Mouse (Mus musculus): ENCODE measurements around the gene Akap13. TPM values are rescaled to one million over a fixed set of nuclear protein-coding genes. Genes with fewer than 3 reads are reported as not detected.
"Not testable (repeated sequence)": the region's sequence is repeated elsewhere in the genome, so short reads cannot be mapped to it uniquely, and the experiment has no call there.

Akap13 gene
- polyA plus RNA-seq, 2 experiments from 2014 or later: 266 to 304 TPM

DNA sequence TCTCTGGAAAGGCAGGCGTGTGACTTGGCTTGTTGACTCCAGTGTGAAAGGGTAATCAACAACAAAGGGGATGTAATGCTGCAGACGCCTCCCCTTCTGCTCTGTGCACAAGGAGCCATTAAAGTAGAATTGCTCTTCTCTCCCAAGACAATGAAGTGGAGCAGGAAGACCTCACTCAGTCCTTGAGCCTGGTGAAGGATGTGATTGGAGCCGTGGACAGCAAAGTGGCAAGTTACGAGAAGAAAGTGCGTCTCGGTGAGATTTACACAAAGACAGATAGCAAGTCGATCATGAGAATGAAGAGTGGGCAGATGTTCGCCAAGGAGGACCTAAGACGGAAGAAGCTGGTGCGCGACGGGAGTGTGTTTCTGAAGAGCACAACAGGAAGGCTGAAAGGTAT lies 274.9 kb downstream of the Akap13 start:
- ATAC-seq: no peak

DNA sequence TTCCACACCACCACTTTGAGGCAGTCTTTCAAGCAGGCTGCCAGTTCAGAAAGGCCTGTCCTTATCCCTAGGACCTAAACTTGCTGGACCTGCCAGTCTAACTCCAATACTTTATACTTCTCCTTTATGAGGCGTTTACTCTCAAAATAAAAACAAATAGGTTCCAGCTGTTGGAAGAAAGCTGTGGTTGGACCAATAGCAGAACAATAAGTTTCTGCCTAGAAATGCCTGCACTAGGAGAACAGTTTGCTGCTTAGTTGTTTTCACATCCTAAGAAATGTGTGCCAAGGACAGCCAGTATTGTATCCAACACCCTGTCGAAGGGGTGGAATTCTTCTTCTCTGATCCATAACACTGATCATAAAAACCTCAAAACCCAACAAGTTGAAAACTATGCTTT lies 276.6 kb downstream of the Akap13 start:
- ATAC-seq: no peak

DNA sequence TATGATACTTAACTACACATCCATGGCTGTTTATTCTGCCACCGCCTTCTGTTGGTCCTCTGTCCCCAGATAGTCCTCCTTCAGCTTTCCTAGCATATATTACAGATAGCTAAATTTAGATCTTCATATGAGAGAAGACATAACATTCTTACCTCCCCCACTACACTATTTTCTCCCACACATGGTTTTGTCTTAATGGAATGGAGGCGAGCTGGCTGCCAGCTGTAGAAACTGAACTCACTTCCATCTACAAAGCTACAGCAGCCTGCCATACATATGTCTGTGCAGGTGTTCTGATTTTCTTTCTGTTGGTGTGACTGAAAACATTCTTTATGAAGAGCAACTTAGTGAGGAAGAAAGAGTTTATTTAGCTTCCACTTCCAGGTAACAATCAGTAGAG lies 277.8 kb downstream of the Akap13 start:
- no peak for ATAC-seq

DNA sequence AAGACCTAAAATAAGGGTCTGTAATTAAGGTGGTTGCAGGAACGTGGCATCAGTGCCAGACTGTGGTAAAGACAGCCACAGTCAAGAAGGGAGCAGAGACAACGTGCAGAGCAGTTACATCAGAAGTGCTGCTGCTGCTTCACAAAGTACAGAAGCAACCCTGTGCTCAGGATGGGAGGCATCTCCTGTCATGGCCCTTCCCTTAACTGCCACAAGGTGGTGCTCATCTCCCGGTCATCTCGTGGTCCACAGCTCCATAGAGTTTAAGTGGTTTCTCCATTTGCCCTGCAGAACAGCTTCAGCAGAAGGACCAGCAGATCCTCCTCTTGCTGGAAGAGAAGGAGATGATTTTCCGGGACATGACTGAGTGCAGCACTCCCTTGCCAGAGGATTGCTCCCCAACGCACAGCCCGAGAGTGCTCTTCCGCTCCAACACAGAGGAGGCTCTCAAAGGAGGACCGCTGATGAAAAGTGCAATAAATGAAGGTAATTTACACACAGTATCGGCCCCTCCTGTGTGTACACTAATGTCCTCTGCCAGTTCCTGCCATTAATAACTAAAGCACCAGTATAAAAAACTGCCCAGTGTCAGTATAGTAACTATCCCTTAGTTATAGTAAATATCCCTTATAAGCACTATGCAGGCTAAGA lies 283.9 kb downstream of the Akap13 start:
- peak; percentile 84 for ATAC-seq

DNA sequence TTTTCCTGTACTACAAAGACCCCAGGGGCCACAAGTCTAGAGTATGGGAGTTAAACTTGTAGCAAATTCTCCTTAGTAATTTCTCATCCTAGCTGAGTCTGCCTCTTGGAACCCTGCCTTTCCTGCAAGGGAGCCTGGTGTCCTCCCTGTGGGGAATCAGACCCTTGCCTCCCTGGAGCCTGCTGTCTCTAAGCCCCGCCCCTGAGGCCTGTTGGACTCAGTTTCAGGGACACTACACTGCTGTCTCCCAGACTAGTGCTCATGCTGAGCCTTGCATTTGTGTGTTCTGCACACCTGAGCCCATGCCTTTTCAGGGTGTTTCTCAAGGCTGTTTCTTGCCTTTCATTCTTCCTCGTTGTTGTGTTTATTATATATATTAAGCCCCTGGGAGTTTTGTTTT lies 289.2 kb downstream of the Akap13 start:
- no peak for ATAC-seq

DNA sequence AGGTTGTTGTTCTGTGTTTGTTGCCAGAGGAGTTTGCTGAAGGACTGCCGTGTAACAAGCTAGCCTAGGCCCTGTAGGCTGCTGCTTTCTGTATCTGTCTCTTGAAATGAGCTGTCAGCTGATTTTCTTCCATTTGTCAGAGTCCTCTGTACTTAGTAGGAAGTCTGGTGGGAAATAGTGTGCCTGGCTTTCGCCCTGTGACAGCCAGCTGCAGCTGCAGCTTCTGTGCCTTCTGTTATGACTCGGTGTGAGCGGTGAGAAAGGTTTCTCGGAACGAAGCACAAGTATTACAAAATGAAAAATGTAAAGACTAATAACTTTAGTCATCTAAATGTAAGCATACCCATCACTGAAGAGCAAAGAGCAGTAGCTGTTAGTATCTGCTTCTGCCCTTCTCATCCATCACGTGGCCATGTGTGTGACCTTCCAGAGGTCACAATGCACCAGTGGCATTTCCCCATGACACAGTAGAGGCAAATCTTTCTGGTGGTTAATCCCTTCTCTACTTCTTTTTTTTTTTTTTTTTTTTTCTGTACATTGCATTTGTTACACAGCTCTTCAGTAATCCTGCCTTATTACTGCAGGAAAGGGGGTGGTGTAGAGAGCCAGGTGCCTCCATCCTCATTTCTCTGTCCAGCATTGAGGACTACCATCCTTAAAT lies 289.8 kb downstream of the Akap13 start:
- peak; percentile 16 for ATAC-seq

DNA sequence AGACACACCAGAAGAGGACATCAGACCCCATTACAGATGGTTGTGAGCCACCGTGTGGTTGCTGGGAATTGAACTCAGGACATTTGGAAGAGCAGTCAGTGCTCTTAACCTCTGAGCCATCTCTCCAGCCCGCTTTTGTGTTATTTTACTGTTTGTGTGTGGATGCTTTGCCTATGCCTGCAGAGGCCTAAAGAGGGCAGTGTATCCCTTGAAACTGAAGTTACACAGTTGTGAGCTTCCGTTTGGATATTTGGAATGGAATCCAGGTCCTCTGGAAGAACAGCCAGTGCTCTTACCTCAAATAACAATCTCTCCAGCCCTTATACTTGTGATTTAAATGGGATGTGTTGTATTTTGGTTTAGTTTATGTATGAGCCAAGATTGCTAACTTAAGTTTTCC lies 290.6 kb downstream of the Akap13 start:
- not testable (repeated sequence) for ATAC-seq

DNA sequence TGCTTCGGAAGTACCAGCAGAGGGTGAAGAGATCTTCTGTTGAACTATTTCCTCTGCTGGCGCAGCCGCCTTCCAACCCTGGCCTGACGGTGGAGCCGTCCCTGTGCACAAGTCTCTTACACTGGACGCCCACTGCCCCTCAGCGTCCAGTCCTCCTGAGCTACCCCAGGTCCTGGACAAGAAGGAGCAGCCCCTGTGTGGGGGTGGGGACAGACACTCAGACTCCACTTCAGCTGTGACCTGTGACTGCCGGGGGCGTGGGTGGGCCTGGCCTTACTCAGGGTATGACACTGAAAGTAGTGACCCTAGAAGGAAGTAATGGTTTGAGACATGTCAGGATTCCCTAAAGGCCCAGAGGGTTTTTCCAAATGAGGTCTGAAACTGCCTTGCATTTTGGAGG lies 295.2 kb downstream of the Akap13 start:
- ATAC-seq: no peak

DNA sequence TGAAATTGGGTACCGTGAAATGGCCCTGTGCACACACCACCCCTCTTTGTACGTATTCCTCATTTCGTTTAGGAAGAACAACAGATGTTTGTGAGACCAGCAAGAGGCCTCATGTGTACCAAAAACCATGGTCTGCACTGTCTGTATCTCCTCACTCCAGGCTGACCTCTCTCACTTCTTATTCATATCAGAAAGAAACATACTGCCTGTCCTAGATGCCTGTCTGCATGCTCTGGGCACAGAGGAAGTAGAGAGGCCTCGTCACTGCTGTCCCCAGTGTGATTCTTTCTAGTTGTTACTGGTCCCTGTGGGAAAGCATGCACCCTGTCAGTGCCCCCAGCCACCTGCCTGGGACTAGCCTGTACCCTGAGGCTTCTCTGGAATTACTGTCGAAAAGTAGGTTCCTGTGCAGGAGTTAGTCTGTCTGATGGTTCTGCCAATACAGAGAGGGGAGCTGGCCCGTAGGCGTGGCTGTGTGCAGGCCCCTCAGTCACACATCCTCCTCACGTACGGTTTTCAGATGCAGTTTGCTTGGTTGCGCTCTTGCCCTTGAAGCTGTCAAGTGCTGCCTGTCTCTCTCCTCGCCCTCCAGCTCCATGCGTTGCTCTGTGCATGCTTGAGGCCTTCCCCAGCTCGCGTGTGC lies 295.9 kb downstream of the Akap13 start:
- ATAC-seq: no peak

DNA sequence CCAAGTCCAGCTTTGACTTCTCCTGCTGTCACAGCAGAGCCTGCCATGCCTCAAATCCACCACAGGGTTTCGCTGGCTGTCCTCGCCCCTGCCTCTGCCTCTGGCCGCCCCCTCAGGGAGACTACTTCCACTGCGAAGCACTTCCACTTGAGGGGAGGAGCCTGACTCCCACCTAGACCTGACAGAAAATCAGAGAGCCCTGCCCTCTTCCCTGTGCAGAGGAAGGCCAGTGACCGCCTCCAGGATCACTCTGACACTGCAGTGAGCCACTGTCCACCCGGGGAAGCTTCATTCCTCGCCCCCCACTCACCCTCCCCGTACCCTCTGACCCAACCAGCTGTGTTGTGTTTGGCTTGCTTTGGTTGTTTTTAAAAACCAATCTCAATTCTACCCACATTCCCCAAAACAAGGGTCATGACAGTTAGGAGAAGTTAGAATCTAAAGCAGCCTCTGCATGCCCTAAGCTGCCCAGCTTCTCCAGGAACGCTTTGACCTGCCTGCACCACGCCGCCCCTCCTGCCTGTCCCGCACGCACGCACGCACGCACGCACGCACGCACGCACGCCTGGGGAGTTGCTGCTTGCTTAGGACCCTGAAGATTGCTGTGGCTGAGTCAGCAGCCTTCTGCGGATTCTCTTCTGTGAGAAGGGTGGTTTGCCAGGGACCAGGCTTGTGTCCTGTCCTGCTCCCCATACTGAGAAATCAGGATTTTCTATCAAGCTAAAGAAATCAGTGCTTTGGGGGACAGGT lies 297.3 kb downstream of the Akap13 start:
- ATAC-seq: no peak

DNA sequence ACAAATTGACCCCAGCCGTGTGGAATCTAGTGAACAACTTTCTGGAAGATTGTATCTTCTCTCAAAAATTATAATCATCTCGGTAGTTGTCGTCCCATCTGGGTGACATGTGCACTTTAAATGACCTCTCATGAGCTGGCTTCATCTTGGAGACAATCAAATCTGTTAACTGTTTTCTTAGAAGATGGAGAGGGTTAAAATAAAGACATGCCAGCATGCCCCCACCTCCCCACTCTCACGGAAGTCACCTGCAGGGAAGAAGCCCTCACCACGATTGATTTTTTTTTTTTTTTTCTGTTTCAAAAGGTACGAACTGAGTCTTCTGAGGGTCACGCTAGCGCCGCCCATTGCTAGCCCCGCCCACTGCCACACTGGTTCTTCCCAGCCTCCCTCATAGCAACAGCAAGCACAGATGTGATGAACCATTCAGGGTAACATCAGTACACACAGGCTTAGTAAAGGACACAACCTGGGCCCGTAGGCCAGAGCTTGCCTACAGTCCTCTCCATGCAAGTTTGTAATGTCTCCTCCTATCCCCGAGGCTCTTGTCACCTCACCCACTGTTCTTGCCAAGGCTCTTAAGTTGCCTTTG lies 298.0 kb downstream of the Akap13 start:
- no peak for ATAC-seq

DNA sequence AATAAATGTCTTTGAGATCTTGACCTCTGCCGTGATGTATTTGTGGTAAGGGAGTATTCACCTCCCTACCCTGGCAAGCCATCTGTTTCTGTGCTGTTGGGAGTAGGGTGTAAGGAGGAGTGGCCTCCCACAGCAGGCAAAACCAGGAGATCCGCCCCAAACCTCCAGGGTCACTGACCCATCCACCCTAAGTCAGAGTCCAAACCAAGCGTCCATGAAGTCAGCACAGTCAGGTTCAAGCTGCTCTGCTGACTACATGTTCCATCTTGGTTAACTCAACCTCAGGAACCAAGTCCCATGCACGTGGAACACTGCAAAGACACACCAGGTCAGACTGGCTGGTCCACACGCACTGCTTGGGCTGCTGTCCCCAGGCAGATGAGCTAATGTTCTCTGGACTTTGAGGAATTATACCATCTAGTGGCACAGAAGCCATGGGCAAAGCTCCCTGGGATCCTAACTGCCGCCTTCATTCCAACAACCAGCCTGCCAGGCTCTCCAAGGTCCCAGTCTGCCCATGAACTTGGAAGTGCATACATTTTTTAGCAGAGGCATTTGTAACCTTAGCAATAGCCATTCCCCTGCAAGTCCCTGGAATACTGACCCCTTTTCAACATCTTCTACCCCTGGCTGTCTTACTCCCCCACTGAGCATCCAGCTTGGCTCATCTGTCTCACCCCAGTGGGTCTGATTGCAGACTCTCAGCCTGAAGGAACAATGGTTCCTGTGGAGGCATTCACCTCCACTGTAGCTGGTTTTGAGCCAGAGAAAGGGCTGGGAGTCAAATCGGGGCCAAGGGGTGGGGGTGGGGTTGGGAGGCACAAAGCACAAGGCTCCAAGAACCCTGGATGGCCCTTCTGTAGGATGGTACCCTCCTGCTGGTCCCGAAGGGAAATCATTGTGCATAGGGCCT lies 299.5 kb downstream of the Akap13 start:
- no peak for ATAC-seq

DNA sequence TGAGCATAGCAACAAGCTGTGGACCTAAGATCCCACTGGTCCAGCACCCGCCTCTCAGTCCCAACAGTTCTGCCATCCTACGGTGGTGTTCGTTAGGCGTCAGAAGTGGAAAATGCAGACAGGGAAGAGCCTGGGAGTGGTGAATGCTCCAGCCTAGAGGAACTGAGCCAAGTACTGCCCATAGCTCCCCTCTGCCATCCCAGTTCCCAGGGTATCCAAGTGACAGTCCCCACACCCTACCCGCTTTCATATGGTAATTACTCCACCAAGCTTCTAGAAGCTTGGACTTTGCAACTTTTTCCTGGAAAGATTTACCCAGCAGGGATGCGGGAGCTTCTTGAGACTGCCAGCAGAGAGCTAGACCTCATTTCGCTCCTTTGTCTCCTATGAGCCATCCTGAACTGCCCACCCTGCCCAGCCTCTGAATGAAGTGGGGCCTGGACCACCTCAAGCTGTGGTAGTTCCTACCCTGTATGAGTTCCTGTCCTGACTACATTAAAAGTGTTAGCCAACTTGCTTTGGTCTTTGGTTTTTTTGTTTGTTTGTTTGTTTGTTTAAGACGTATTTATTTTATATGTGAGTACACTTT lies 300.6 kb downstream of the Akap13 start:
- no peak for ATAC-seq

DNA sequence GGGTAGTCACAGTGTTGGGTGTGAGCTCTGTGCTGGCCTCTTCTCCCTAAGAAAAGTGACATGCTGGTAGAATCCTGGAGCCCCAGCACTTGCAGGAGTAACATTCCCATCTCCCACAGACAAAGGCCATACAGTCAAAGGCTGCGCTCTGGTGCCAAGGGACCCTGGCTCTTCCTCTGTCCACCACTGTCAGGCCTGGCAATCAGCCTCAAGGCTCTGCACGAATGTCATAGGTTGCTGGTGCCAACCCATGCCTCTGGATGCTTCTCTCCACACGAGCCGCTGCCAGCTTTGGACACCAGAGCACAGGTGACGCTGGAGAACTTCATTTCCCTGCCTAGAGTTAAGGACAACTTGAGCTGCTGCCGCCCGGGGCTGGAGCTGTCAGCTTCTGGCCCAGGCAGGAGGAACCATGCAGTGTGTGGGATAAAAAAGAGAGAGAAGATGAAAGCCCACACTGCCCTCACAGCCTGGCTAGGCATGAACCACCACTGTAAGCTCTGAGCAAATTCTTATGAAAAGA lies 304.7 kb downstream of the Akap13 start:
- no peak for ATAC-seq

DNA sequence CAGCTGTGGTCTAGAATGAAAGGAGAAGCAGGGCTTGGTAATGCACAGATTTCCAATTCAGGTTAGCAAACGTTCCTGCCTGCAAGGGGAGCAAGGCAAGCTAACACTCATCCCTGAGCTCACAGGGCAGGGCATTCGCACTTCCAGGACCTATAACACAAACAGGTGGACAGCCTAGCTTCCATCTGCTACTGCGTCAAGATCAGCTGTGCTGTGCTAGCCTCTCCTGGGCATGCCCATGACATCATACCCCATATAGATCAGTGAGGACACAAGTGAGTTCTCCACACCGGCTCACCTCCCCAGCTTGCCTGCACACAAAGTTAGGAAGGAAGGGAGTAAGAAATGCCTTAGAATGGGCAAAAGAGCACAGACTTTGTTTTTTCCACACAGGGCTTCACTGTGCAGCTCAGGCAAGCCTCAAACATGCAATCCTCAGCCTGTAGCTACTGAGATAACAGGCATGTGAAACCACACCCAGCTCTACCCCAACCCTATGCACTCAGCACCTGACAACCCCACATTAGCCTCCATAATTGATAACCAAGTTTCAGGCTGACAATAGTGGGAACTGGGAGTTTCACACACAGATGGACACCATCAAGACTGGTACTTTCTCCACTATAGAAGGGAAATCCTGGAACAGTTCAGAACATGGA lies 305.5 kb downstream of the Akap13 start:
- not testable (repeated sequence) for ATAC-seq

DNA sequence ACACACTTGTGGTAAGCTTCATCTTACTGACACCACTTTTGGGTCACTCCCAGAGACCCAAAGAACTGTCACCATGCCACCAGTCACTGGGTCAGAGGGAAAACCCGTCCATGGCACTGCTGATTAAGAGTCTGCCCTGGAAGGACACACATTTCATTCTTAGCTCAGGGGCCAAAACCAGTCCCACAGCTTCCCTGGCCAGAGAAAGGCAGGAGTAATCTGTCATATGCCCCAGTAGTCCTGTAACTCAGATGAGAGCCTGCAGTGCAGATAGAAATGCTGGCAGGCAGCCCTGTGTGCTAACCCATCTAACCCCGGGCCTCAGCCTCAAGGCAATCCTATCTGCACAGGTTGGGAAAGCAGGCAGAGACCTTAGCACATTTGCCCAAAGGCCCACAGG lies 306.9 kb downstream of the Akap13 start:
- ATAC-seq: not testable (repeated sequence)

DNA sequence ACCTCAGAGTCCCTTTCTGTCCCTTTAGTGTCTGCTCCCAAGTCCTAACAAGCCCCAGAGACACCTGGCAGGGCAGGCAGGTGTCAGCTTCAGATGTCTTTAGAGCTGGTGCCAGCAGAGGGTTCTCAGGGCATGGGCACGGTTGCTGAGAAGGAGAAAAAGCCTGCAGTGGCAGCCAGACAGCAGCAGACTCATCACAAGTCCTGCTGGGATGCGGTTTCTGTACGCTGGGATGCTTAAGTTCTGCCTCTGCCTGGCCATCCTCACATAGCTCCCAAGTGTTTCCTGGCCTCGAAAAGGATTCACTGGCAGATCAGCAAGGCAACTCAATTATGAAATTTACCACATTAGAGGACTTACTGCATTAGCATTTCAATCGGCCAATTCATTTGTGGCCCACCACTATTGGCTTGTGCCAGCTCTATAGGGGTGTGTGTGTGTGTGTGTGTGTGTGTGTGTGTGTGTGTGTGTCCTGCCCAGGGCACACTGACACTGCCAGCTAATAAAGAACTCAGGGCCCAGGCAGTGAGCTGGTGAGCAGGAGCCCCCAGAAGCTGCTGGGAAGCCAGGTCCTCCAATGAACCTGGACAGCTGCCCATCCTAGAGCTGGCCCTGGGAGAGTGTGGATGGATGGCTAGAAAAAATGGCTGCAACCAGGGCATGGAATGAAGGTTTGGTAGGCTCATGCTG lies 311.9 kb downstream of the Akap13 start:
- ATAC-seq: not testable (repeated sequence)

DNA sequence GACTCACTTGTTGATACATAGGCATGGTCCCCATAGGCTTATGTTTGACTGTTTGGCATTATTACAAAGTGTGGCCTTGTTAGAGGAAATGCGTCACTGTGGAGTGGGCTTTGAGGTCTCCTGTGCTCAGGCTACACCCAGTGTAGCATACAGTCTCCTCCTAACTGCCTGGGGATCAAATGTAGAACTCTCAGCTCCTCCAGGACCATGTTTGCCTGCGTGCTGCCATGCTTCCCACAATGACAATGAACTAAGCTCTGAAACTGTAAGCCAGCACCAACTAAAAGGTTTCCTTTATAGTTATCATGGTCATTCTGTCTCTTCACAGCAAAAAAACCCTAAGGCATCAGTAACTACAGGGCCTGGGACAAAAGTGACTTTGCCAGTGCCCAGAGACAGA lies 312.8 kb downstream of the Akap13 start:
- ATAC-seq: no peak

DNA sequence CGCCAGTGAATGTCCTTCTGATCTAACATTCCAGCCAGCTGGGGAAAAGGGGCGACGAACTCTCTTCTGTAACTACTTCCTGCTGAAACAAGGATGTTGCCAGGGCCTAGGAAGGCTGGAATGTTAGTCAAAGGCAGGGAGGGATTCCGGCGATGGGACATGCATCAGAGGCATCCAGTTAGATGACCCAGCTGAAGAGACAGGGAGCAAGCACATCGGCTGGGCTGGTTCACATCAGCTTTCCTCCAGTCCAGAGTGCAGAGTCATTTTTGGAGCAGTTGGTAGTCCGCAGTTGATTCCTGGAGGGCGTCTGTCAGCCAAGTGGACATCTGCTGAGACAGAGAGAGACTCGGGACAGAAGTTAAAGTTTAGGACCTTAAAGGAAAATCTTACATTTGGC lies 314.6 kb downstream of the Akap13 start:
- ATAC-seq: no peak
